Mouse (Mus musculus): ENCODE results near the gene Ttl.

The Ttl gene

DNA sequence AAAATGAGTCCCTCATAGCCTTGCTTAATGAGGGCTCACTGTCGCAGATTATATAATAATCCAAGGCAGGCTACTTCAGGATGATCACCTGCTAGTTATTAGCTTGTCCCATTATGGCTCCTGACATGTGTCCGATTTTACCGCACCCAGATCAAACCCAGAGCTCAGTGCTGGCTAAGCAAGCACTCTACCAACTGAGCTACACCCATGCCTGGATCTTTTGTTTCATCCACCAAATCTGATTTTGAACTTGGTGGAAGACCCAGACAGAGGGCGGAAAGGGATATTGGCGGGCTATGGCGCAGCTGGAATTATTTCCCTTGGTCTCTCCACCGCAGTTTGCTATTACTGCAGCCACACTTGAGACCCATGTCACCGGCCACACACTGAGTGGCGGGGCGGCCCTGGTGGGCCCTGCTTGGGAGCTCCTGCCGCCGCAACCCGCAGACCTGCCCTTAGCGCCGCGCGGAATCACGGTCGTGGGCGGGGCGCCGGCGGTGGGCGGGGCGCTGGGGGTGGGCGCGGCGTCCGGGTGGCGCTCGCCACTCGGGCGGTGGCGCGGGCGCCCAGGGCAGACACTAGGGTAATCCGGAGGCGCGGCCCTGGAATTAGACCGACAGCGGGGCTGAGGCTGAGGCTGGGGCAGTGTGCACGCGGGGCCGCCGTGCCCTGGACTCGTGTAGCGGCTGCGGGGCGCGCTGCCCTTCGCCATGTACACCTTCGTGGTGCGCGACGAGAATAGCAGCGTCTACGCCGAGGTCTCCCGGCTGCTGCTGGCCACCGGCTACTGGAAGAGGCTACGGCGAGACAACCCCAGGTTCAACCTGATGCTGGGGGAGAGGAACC, at the start of gene Ttl:
TSS of gene Ttl (plus strand) at position 506 of the 846 bp plus-strand sequence.
- peak; percentile 82 for DNase-seq

- no peak for DNase-seq
Observed at GRCm38 (mm10) chr2:129020106-129020505, 45.6 kb upstream of the Ttl start.

- DNase-seq, result no peak
Observed at GRCm38 (mm10) chr2:129024820-129025219, 40.9 kb upstream of the Ttl start.

DNA sequence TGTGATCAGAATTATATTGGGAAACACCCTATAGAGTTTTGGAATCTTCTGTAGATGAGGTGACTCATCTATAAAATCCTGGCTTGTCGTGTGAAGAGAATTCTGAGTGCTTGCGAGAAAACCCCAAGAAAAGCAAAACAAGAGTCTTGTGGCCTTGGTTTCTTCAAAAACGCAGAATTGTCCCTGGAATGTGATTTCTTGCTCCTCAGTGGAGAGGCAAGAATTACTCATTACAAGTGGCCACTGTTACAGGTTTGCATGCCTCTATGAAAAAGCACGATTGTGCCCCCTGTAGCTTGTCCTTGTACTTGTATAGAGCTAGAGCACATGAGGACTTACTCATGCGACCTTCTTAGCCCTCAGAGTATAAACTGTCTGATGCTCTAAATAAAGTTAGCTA, 30.4 kb upstream of the Ttl start:
- DNase-seq, result no peak

DNA sequence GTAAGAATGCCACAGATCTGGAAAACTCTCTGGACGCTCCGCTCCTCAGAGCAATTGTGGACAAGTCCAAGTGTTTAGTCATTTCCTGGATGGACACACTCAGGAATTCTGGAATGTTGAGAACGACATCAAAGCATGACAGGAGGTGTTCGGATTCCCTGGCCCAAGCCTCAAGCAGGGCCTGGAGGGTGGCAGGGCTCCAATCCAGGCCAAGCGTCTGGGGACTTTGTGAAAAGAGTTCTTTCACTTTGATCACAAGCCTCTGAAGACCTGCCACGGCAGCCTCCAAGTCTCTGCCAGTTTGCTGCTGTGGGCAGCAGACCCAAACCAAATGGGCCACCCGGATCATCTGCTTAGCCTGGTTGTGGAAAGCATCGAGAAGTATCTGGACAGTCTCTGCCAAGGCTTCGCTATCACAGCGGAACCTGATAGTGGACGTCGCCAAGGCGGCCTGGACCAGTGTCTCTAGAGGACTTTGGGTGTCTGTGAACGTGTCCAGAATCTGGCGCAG, 27.3 kb upstream of the Ttl start:
- DNase-seq, result no peak

GRCm38 (mm10) chr2:129038937-129039631, 26.7 kb upstream of the Ttl start:
- DNase-seq, result peak; percentile 22

DNA sequence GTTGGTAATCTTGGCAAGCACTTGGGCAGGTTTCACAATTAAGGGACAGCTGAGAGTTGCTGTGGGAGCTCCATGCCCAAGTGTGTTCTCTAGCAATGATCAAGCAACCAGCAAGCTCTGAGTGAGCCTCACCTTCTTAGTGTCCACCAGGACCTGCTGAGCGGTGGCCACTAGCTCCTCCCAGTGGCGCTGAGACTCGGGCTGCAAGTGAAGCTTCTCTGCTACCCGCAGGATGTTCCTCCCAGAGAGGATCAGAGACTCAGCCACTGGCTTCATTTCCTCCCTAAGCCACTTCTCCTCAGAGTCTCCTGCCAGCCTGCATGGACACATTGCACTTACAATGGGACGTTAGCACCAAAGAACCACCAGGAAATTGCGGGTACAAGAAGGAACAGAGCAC, 25.2 kb upstream of the Ttl start:
- DNase-seq, result no peak

GRCm38 (mm10) chr2:129046172-129046845, 19.4 kb upstream of the Ttl start:
- no peak for DNase-seq

- no peak for DNase-seq
Observed at GRCm38 (mm10) chr2:129046846-129047196, 18.9 kb upstream of the Ttl start.

- DNase-seq, result no peak
Observed at GRCm38 (mm10) chr2:129047811-129048210, 17.9 kb upstream of the Ttl start, which contains the start of gene Vinac1. Gene Vinac1 (minus strand): TSS chr2:129048172.

DNA sequence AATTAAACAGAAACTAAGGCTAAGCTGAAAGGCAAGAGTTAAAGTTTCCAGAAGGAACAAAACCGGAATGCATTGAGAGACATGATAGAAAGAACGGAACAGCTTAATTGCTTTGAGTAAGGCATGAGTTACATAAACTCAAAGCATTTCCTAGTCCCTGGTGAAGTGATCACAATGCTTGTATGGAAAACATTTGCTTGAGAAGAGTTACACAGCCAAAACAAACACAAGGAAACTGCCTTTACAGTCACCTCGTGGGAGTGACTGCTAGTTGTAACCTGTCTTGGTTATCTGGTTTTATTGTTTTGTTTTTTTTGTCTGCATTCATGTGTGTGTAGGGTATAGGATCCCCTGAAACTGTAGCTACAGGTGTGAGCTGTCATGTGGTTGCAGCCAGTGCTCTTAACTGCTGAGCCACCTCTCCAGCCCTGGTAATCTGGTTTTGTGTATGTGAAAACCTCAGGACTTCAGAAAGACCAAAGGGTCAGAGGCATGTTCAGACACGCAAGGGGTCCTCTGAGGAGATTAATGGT, 13.2 kb upstream of the Ttl start:
- DNase-seq, result no peak

GRCm38 (mm10) chr2:129055741-129056140, 10.0 kb upstream of the Ttl start:
- no peak for DNase-seq

- DNase-seq, result no peak
Observed at GRCm38 (mm10) chr2:129056597-129056996, 9.1 kb upstream of the Ttl start.

DNA sequence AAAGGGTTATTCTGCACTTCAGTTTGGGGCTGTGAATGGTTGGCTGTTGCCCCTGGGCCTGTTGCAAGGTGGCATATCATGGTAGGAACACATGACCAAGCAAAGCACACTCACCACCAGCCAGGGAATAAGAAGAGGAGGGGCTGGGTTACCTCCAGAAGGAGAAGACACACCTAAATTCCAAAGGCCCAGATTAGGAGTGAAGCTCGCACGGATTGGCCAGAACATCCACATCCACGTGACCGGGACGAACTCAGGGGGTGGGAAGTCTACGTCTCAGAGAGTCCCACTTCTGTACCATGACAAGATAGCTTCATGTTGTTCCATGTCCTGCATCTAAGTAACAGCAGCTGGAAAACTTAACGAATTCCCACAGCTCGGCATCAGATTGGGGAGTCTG, 8.5 kb upstream of the Ttl start:
- DNase-seq, result no peak

DNA sequence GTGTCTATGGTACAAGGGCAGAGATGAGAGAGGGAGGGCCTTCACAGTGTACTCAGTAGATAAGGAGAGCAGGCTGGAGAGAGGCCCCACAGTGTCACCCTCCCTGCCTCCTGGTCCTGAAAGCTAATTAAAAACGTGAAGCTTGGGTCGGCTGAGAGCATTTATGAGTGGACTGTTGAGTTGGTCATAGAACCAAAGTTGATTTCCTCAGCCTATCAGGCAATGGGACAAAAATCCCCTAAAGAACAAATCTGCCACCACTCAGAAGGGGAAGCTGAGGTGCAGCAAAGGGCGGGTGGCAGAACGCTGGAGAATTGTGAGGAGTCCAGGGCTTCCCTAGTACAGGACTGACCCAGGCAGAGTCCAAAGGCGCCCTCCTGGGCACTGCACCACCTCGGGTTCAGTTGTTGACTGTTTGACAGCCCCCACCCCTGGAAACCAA, 7.8 kb upstream of the Ttl start:
- DNase-seq, result no peak

GRCm38 (mm10) chr2:129061456-129062059, 4.2 kb upstream of the Ttl start:
- no peak for DNase-seq

DNA sequence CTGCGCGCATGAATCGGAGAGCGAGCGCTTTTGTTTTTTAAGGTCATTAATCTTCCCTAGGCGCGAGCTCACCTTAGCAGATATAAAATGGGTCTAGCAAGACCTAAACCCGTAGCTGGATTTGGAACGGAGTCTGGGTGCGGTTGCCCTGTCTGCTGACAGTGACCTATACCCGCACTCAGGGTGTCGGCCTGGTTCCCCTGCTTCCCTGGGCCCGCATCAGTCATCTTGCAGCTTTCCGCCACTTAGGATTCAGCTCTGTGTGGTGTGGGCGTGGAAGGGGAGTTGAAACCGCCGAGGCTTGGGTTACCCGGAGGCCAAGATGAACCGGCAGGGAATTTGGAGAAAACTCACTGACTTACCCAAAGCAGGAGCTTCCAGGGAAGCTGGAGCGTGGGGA, 584 bp downstream of the Ttl start:
- DNase-seq, result peak; percentile 68

DNA sequence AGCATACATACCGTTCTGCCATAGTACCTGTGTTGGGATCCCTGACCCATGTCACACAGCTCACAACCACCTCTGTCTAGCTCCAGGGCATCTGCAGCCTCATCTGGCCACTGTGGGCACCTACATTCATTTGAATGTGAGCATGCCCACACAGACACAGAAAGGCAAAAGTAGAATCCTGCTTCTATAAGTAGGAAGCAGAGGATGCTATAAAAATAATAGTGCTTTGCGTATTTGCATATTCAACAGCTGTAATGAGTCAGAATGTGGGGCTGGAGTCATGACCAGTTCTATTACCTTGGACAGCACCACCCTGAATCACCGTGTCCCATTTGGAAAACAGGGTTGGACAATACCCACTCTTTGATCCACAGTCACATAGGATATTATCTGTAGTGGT, 4.6 kb downstream of the Ttl start:
- no peak for DNase-seq

DNA sequence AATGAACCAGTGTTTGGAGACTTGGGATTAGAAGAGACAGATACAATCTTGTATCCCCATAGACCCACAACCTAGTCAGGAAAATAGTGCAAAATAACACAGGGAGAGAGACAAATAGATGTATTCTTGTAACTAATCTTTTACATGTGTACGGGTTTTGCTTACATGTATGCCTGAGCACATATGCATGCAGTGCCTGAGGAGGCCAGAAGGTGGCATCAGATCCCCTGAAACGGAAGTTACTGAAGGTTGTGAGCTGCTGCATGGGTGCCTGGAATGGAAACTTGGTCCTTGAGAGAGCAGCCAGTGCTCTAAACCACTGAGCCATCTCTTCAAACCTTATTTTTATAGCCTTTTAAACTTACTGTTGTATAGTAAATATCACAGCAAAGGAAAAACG, 12.6 kb downstream of the Ttl start:
- no peak for DNase-seq

DNA sequence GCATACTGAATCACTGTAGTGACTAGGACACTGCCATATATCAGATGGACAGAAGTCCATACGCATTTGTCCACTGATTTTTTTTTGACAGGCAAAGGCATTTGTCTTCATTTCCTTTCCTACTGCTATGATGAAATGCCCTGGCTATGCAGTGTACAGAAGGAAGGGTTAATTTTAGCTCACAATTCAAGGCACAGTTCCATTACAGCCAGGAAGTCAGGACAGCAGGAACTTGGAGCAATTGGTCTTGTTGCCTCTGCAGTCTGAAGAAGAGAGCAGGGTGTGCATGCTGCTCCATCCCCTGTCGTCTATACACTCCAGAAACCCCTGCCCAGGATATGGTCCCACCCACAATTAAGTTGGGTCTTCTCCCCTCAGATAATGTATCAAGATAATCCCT, 13.5 kb downstream of the Ttl start:
- no peak for DNase-seq

GRCm38 (mm10) chr2:129081097-129081496, 15.4 kb downstream of the Ttl start:
- no peak for DNase-seq

GRCm38 (mm10) chr2:129083514-129083913, 17.8 kb downstream of the Ttl start:
- no peak for DNase-seq

DNA sequence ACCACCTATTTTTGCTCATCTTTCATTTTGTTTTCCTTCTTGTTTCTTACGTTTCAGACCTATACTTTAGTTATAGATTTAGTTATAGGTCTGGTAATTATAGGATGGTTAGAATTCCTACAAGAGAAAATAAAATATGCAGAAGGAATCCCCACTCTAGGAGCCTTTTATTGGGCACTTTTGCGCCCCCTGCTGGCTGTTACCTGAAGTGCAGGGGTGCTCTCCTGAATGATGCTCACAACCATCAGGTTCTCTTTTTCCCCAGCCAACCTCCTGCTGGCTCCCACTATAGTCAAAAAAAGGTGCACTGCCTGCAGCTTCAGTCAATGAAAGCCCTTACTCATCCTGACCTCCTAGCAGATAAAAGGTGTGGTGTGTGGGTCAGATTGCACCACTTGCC, 19.2 kb downstream of the Ttl start:
- DNase-seq, result no peak
